Mouse (Mus musculus): ENCODE measurements around the gene Armc9. TPM values are rescaled to one million over a fixed set of nuclear protein-coding genes. Genes with fewer than 3 reads are reported as not detected.

Gene Armc9
- total RNA-seq, 2 experiments from 2014 or later = 38.1 to 44.0 TPM

DNA sequence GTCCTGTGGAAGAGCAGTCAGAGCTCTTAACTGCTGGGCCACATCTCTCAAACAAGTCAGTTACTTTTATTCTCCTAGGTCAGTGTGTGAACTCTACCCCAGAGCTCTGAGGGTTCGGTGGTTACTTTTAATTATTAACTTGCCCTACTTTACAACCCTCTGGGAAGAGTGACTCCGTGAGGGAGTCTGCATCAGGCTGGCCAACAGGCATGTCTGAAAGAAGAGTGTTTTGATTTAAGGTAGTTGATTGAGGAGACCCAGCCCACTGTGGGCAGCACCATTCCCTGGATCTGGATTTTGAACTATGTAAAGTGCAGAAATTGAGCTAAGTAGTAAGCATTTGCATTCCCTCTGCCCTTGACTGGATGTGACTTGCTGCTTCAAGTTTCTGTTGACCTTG is 21.5 kb downstream of the Armc9 start:
- DNase-seq = no peak

DNA sequence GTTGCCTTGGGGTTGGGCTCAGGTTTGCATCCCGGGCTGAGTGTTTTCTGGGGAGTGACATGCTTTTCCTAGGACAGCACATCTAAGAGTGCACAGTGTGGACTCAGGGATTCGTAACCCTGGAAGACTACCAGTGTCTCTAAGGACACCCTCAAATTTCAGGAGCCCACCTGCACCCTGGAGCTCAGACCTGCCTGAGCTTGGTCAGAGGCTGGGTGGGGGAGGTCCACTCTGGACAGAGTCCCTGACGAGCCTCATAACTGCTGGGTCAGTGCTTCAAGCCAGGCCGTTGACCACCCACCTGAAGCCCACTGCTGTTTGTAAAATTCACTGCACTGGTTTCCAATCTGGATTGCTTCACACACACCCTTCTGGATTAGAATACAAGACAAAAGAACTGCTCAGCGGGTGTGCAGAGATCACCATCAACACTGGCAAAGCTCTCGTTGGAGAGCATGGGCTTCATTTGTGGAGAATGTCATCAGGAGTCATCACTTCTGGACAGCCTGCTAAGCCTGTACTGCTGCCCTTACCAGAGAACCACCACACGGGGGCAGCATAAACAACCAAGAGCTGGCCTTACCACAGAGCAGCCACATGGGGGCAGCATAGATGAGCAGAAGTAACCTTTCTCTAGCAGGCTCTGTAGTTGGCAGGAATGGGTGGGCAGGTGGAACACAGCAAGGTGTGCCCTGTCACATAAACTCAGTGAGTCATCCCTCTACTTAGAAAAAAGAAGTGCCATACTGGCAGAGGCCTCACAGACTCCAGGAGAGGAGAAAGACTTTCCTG is 24.1 kb downstream of the Armc9 start:
- peak; percentile 71 to 74 for DNase-seq

DNA sequence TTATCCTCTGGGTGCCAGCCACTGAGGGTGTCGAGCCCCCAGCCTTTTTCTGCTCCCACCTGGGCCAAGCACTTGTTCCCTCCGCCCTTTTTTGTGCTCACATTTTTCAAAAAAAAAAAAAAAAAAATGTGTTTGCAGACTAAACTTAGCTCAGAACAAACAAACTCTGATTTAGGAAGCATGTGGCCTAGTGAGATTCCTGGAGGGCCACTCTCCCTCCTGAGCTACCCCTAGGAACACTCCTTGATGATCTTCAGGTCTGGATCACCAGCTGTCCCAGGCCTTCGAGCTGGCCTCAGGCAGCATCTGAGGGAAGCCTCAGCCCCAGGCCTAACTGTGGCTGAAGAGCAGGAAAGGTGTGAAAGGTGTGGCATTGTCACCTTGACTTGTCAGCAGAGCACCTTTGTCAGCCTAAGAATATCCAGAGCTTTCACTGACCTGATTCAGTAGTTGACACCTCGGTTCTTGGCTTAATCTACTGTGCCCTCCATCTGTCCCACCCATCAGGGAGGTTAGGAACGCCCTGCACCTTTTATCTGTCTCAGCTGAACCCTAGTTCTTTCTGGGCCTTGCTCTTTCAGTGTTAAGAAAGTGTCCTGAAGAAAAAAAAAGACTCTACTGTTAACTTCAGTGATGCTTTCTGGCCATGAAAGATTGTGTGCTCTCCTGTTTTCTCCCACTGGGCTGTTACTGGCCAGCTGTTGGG is 27.6 kb downstream of the Armc9 start:
- DNase-seq = no peak

DNA sequence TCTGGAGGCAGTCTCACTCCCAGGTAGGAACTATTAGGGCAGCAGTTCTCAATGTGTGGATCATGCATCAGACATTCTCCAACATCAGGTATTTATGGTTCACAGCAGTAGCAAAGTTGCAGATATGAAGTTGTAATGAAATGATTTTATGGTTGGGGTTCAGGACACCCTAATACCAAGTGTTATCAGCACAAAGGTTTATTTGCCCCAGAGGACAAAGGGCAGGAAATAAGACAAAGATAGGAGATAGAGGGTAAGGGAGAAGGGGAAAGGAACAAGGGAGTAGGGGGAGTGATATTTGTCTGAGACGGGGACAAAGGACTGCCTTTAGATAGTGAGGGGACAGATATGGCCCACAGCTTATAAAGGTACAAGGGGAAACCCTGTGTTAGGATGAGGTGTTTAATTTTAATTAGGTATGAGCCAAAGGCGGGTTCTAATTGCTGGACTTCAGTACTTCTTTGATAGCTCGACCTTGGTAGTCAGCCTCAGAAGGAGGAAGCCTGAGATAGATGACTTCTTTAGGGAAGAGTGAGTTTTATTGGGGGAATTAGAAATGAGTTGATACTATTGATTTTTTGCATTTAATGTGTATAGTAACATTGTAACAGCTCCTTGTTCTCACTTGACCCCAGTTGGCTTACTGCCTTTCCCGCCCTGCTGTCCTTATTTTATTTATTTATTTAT is 29.1 kb downstream of the Armc9 start:
- DNase-seq = no peak

DNA sequence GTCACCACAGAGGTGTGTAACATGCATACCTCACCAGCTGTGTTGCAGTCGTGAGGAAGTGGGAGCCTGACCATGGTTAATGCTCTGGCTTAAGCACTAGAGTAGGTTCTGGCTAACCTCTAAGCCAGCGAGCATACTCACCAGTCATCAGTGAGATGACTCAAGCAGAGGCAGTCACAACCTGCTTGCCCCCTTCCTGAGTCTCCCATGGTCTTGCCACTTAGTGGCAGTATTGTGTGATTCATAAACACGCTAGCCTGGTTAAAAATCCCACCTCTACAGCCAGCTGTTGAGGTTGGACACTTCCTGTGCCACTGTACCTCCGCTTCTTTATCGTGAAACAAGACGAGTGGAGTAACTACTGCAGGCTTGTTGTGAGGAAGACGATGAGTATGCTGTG is 32.2 kb downstream of the Armc9 start:
- no peak for DNase-seq

DNA sequence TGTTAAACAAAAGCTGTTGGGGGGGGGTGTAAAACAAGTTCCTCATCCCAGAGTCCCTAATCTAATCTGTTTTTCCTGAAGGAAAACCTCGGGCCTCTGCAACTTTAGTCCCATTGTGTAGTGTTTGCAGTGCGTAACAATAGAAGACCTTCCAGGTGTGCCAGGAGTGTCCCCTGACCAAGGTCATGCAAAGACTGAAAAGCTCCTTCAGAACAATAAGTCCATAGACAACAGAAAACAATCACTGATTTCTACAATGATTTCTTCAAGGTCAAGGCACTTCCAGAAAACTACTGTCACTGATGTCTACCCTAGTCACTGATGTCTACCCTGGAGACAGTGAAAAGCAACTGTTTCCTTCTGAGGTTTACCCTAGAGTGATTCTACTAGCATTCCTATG is 33.3 kb downstream of the Armc9 start:
- no peak for DNase-seq

DNA sequence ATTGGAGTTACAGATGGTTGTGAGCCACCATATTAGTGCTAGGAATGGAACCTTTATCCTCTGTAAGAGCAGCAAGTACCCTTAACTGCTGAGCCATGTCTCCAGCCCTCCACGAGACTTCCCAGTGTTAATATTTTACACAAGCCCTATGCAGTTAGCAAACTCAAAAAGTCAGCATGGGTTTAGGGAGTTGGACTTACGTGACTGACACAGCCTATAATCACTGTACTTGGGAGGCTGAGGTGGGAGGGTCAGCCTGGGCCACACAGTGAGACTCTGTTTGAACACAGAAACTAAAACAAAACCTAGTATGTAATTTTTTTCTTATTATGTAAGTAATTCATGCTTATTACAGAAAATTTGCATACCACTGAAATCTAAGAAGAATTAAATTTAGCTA is 33.7 kb downstream of the Armc9 start:
- DNase-seq = no peak

DNA sequence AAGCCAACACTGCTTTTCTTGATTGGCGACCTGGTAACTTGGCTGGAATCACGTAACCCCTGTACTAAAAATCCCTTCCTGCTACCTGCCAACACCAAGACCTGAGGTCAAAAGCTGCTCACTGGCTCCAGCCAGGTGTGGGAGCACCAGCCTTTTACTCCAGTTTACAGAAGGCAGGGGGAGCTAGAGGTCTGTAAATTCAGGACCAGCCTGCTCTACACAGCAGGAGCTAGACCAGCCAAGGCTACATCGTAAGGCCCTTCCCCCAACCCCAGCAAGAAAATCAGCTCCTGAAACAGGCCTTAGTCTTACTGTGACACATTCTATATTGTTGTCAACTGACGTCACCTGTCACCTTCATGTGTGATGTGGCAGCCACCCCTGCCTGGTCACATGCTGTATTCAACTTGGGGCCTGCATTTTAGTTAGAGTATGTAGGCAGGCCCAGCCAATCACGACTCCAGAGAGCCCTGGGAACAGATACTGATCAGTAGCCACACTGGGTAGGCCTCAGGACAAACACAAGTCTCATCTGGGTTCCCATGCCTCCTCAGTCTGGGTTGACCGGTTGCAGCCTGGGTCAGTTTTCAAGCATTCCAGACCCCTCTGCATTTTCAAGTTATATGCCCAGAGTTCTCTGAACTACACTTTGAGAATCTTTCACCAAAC is 34.6 kb downstream of the Armc9 start:
- DNase-seq = no peak

DNA sequence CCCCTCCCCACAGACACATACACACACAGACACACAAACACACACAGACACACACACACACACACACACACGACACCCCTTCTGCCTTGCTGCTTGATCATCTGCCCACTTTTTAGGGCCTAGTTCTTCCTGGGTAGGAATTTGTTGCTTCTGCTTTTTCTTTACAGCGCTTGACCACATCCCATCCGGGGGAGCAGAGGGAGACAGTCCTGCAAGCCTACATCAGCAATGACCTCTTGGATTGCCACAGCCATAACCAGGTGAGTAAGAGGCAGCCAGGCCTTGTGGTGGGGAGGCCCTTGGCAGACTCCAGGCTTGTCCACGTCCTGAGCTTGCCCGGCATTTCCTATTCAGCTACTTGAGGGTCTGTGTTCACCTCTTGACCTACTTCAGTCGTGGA is 36.3 kb downstream of the Armc9 start:
- DNase-seq = no peak

DNA sequence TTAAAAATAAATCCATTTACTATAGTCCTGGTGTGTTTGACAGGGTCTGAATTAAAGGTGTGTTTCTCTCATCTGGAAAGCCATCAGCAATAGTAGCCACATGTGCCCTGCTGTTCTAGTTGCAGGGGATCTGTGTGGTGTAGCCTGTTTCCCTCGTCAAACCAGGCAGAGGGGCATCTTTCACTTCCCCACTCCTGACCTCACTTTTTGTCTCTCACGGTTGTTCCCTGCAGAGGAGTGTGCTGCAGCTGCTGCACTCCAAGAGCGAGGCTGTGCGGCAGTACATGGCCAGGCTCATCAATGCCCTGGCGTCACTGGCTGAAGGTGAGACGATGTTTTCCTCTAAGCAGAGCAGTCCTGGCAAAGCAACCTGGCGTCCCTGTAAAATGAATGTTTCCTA is 39.5 kb downstream of the Armc9 start:
- DNase-seq = no peak

DNA sequence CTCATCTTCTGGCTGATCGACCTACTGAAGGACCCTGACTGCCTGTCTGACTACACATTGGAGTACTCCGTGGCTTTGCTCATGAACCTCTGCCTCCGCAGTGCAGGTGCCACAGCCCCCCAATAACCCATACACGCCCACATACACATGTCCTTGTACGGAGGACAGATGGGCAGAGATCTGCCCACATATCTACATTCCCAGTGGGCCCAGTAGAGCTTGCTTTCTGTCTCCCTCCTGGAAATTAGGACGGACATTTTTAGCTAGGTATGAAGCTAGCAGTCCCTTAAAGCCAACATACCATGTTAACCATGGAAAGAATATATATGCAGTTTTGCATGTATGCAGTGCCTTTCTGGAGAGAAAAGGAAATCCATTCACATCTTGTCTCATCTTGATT is 43.7 kb downstream of the Armc9 start:
- no peak for DNase-seq

DNA sequence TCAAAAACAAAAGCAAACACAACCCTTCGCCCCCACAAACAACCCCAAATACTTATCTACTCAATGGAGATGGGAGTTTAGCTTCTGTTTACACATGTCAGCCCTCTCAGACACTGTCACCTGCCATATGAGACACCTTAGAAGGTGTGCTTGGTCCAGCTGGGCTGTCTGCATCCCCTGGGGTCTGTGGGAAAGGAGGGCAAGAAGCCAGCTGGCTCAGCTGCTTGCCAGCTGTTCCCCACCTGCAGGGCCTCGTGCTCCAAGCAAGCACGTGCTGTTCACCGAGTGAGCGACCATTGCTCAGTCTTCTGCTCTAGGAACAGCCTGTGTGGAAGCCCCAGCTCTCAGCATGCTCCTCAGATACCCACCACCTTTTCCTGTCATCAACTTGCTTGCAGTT is 44.4 kb downstream of the Armc9 start:
- no peak for DNase-seq

DNA sequence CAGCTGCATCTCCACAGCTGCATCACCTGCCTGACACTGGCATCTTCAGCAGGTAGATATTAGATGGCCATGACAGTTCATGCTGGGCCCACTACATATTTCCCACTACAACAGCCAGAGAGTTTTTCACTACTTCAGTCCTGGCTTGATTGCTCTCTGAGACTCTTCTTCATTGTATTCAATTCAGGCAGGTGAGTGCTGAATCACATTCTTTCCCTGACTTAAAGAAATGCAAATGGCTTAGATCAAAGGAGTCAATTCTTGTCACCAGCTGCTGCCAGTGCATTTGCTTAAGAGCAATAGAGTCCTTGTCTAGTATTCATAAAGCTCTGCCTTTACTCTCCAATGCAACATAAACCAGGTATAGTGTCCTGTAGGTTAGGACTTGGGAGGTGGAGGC is 46.7 kb downstream of the Armc9 start:
- no peak for DNase-seq

DNA sequence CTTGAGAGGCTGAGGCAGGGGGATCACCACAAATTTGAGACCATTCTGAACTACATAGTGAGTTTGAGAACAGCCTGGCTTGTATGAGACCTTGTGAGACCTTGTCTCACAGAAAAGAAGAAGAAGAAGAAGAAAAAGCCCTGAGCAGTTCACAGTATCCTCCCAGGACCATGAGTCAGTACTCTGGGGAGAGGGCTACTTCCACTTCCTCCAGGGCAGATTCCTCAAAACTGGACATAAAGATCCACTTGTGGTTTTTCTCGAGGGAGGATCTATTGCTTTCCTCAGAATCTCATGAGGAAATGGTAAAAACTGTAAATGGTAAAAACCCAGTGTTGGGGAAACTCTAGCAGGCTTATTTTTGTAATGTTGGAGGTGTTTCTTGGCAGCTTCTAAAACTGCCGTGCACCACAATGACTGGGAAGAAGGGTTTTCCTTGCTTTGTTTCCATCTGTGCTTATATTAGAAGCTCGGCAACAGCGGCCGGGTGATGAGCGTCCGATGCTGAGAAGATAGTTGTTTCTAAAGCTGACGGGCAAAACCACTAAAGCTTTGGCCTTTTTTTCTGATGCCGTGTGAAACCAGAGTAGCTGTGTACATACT is 48.1 kb downstream of the Armc9 start:
- no peak for DNase-seq

DNA sequence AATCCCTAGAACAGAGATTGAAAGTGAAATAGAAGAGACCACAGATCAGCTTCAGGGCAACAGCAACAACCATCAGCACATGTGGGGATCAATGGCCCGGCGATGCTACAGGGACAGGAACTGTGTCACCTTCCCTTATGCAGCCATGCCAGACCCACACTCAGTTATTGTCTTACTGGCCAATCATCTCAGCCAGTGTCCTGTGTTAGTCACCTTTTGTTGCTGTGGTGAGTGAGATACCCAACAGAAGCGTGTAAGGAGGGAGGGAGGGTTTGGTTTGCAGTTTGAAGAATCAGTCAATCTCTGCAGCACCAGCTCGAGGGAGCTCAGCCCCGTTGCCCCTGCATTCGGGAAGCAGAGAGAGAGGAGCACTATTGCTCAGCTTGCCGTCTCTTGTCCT is 56.1 kb downstream of the Armc9 start:
- no peak for DNase-seq

DNA sequence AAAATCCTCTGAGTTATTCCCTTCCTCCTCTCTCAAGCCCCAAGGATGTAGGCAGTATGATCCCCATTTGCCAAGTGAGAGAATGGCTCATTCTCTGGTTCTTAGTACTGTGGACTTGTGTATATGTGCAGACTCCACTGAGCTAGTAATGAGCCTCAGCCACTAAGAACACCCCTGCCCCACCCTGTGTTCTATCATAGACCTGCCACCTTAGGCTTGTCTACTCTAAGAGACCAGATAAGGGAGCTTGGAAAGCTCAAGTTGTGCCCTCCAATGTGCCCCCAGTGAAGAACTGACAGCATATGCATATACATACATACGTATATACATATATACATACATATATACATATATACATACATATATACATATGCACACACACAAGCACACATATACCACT is 56.9 kb downstream of the Armc9 start:
- DNase-seq = no peak

DNA sequence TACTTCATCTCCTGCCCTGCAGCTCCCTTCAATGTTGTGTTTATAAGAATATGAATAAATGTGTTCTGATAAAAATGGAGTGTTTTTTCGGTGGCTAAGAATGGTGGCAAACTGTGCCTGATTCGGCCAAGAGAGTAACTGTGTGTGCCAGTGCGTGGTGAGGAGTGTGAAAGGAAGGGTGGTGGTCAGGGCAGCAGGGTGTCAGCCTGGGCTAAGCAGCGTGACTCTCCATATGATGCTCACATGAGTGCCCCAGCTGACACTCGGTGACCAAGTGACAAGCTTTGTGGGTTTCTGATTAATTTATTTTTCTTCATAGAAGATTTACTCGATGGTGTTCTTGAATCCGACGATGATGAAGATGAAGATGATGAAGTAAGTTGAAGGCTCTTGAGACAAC is 58.2 kb downstream of the Armc9 start:
- DNase-seq = no peak

DNA sequence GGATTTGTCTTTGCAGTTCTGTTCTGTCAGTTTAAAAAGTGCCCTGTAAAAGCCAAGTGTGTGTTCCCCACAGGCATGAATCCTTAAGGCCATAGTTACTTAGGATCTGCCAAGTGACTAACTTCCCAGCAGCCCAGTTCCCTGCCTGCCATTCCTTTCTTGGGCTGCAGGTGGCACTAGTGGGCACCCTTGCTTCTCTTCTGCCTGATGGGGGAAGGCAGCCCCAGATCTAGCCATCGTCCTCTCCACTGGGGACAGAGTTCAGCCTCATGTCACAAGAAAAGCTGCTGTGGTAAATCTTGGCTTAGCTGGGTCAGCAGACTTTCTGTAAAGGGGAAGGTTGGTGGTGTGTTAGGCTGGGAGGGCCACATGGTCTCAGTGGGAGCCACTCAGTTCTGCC is 59.6 kb downstream of the Armc9 start:
- DNase-seq = peak; percentile 83 to 85

DNA sequence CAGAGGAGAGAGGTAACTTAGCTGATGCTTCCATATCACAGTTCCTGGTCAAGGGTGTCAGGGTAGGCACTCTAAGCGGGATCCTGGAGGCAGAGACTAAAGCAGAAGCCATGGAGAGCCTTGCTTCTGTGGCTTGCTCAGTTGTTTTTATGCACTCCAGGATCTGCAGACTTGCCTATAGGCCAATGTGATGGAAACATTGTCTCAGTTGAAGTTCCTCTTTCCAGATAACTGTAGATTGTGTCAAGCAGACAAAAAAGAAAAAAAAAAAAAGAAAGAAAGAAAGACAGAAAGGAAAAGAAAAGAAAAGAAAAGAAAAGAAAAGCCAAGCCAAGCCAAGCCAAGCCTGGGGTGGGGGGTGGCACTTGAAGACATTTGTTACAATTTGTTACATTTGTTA is 60.7 kb downstream of the Armc9 start:
- no peak for DNase-seq

DNA sequence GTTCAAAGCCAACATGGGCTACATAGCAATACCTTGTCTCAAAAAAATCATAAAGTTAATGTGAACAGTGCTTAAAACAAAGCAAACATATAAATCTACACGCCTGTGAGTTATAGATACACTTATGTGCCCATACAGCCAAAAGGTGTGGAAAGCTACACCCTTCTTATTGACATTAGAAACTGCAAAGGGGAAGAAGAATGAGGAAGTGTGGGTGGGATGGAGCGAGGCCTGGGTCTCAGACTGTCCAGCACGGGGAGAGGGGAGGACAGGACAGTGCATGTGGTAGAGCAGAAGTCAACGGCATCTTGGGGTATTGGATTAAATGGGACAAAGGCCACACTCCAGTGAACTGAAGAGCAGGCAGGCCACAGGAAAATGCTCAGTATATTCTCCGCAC is 61.8 kb downstream of the Armc9 start:
- no peak for DNase-seq

DNA sequence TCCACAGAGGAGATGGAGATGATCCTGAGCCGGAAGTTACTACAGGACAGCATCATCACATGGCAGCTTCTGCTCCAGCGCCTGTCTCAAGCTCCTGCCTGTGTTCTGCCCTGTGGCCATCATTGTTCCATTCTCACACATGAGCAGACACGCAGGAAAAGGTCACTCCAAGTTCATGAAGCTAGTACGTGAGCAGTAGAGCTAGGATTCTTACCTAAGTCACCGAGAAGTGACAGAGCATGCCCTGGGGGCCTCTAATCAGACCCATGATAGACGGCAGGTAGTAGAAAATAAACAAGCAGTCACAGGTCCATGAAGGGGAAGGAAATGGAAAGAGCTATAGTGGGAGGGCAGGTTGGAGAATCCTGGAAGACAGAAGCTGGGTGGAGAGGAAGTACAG is 63.4 kb downstream of the Armc9 start:
- no peak for DNase-seq

DNA sequence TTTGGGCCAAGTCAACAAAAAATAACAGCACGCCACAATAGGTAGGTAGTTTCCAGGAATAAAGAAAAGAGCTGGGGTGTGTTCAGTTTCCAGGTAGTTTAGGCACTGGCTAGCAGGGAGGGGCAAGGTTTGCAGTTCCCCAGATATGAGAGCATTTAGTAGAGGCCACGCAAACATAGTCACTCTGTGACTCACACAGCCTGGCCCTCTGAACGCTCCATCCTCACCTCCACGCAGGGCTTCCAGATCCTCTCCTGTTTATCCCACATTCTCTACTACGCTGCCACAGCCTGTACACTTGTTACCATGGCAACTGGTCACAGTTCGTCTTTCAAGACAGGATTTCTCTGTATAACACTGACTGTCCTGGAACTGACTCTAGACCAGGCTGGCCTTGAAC is 70.6 kb downstream of the Armc9 start:
- no peak for DNase-seq

DNA sequence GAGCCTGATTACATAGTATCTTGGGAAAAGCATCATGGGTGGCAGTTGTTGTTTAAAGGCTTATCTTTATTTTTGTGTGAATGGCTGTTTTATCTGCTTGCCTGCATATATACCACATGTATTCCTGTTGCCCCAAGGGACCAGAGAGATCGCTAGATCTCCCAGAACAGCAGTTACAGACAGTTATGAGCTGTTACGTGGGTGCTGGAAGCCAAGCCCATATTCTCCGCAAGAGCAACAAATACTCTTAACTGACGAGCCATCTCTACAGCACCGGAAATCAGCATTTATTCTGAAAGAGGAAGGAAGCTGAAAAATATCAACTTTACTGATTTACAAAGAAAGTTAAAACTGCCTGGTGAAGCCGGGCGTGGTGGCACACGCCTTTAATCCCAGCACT is 74.1 kb downstream of the Armc9 start:
- DNase-seq = no peak

Data from layer of hippocampus, postnatal 36 days (tissue).